Mouse (Mus musculus) bone marrow, adult 2 months (tissue): ENCODE data around the gene Ranbp9. TPM values are rescaled to one million over a fixed set of nuclear protein-coding genes. Genes with fewer than 3 reads are reported as not detected.

ENCODE experiments used
- H3K27ac ChIP-seq: fragments of 200-500 bp; 2 replicates; pipeline ENCODE4 v1.5.1; 2012; ENCODE audit warnings: low read depth, mild to moderate bottlenecking, control low read depth, inconsistent platforms, low read length; ENCODE audit not compliant: control insufficient read depth, poor library complexity, insufficient read depth
- H3K4me1 ChIP-seq: fragments of 200-500 bp; 2 replicates; pipeline ENCODE4 v1.6.1; 2011; ENCODE audit warnings: low read length; ENCODE audit not compliant: control insufficient read depth, insufficient read depth
- H3K4me3 ChIP-seq: fragments of 200-500 bp; replicated peaks from 2 replicates; pipeline ENCODE3; 2011; ENCODE audit warnings: mild to moderate bottlenecking, low read depth, low read length, control low read depth; ENCODE audit not compliant: control insufficient read depth
- CTCF ChIP-seq: fragments of 200-500 bp; IDR thresholded peaks from 2 replicates; pipeline ENCODE4 v1.5.1; 2011; ENCODE audit warnings: low read length, control low read depth; ENCODE audit not compliant: control insufficient read depth, insufficient read depth
- POLR2A ChIP-seq: fragments of 200-500 bp; IDR thresholded peaks from 2 replicates; pipeline ENCODE4 v1.6.1; 2011; ENCODE audit warnings: low read depth, mild to moderate bottlenecking, control low read depth, low read length, borderline replicate concordance; ENCODE audit not compliant: control insufficient read depth
- WGBS: fragments of 180-500 bp; shearing (Covaris S2); methylation state at CpG from one replicate; pipeline ENCODE4 v1.1.7; 2018; 5-methylcytosine and 5-hydroxymethylcytosine counted together
- polyA plus RNA-seq: library from polyadenylated mRNA; stranded (reverse); fragments of >200 nt; gene quantifications from 2 replicates; pipeline ENCODE4 v1.2.4, GENCODE M21; 2011; ENCODE audit warnings: low replicate concordance; ENCODE audit not compliant: missing spikeins, insufficient read depth, insufficient read length

Ranbp9 gene
- polyA plus RNA-seq, 1 experiment, result 16.7 TPM

- TF ChIP-seq CTCF, result no peak
- no peak for TF ChIP-seq POLR2A
- H3K4me3 ChIP-seq, result no peak overlapping the region
- H3K27ac ChIP-seq, result no peak overlapping the region
- peaks cover 5% of the 10 kb centered on the region; the same call in 1 of the 2 replicates for H3K4me1 ChIP-seq
- WGBS, result 78% methylated on average over 6 of the region's 6 CpGs
These were observed 38.2 kb upstream of the Ranbp9 start for GRCm38 (mm10) chr13:43519251-43519650.

GRCm38 (mm10) chr13:43517371-43517770 lies 36.3 kb upstream of the Ranbp9 start:
- Histone ChIP-seq H3K27ac (no peak overlapping the region), H3K4me1 (peaks cover 1% of the 10 kb centered on the region; the same call in 1 of the 2 replicates), H3K4me3 (no peak overlapping the region)
- TF ChIP-seq POLR2A (no peak), CTCF (no peak)
- 86% methylated on average over 8 of the region's 8 CpGs for WGBS

GRCm38 (mm10) chr13:43516931-43517330 lies 35.8 kb upstream of the Ranbp9 start:
- Histone ChIP-seq H3K4me3 (no peak overlapping the region), H3K27ac (no peak overlapping the region), H3K4me1 (peaks cover 1% of the 10 kb centered on the region; the same call in 1 of the 2 replicates)
- no peak for TF ChIP-seq CTCF
- no peak for TF ChIP-seq POLR2A
- WGBS, result 84% methylated on average over 6 of the region's 6 CpGs

GRCm38 (mm10) chr13:43516119-43516518 lies 35.0 kb upstream of the Ranbp9 start:
- H3K4me3 ChIP-seq, result no peak overlapping the region
- WGBS, result 49% methylated on average over 5 of the region's 5 CpGs
- no peak for TF ChIP-seq CTCF
- TF ChIP-seq POLR2A, result no peak
- H3K27ac ChIP-seq, result no peak overlapping the region; the same call in 1 of the 2 replicates
- peaks cover 1% of the 10 kb centered on the region; the same call in 1 of the 2 replicates for H3K4me1 ChIP-seq

- H3K4me1 ChIP-seq, result peaks cover 2% of the 10 kb centered on the region
- no peak overlapping the region for H3K27ac ChIP-seq
- H3K4me3 ChIP-seq, result no peak overlapping the region
- TF ChIP-seq CTCF (no peak), POLR2A (no peak)
- 21% methylated on average over 8 of the region's 8 CpGs for WGBS
These were observed 33.9 kb upstream of the Ranbp9 start for GRCm38 (mm10) chr13:43514950-43515358.

- WGBS, result 64% methylated on average over 3 of the region's 3 CpGs
- TF ChIP-seq POLR2A (no peak), CTCF (no peak)
- H3K27ac ChIP-seq, result no peak overlapping the region
- peaks cover 2% of the 10 kb centered on the region for H3K4me1 ChIP-seq
- no peak overlapping the region for H3K4me3 ChIP-seq
These were observed 31.7 kb upstream of the Ranbp9 start for GRCm38 (mm10) chr13:43512736-43513135.

GRCm38 (mm10) chr13:43505798-43506197 lies 24.7 kb upstream of the Ranbp9 start:
- TF ChIP-seq POLR2A, result no peak
- no peak for TF ChIP-seq CTCF
- 48% methylated on average over 3 of the region's 3 CpGs for WGBS
- Histone ChIP-seq H3K4me1 (peaks cover 5% of the 10 kb centered on the region), H3K4me3 (no peak overlapping the region), H3K27ac (peak overlapping the region; percentile 88)

- peak overlapping the region; percentile 42 for H3K4me3 ChIP-seq
- no peak for TF ChIP-seq POLR2A
- TF ChIP-seq CTCF, result no peak
- 10% methylated on average over 19 of the region's 19 CpGs for WGBS
- H3K27ac ChIP-seq, result no peak overlapping the region
- peaks cover 3% of the 10 kb centered on the region for H3K4me1 ChIP-seq
These were observed 22.3 kb upstream of the Ranbp9 start for GRCm38 (mm10) chr13:43503395-43503850.

- TF ChIP-seq POLR2A (no peak), CTCF (no peak)
- 86% methylated on average over 5 of the region's 5 CpGs for WGBS
- Histone ChIP-seq H3K4me3 (no peak overlapping the region), H3K4me1 (peaks cover 3% of the 10 kb centered on the region), H3K27ac (no peak overlapping the region)
These were observed 20.5 kb upstream of the Ranbp9 start for GRCm38 (mm10) chr13:43501601-43502000.
